Mouse (Mus musculus): ENCODE data around the gene Vps35l.

The Vps35l gene

DNA sequence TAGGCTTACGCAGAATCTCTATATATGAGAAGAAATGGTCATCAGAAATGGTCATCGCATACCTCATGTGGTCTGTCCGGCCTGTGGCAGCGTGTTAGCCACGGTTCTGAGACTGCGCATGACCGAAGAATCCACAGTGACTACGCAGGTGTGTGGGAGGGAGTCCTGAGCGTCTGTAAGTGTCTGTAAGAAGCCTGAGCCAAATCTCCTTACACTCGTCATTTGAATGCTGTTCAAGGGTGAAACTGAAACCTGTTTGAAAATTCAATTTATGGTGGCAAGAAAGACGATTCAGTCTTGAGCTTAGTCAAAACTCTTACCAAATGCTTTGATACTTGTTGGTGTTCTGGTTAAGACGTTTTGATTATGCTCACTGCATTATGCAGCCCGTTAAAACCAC is 6.8 kb upstream of the Vps35l start:
- DNase-seq (ENCODE audit: low spot score), result no peak

DNA sequence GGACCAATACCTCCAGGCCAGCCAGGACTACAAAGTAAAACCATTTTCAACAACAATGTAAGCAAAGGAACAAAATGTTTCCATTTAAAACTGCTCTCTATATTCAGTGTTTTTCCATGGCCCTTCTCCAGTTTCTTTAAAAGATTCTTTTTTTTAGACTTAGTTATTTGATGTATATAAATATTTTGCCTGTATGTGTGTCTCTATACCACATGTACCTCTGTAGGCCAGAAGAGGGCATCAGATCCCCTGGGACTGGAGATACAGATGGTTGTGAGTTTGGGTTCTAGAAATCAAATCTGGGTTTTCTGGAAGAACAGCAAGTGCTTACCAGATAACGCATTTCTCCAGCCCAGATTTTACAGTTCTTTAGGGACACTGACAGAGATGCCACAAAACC is 1.3 kb upstream of the Vps35l start:
- no peak for DNase-seq (ENCODE audit: low spot score)

DNA sequence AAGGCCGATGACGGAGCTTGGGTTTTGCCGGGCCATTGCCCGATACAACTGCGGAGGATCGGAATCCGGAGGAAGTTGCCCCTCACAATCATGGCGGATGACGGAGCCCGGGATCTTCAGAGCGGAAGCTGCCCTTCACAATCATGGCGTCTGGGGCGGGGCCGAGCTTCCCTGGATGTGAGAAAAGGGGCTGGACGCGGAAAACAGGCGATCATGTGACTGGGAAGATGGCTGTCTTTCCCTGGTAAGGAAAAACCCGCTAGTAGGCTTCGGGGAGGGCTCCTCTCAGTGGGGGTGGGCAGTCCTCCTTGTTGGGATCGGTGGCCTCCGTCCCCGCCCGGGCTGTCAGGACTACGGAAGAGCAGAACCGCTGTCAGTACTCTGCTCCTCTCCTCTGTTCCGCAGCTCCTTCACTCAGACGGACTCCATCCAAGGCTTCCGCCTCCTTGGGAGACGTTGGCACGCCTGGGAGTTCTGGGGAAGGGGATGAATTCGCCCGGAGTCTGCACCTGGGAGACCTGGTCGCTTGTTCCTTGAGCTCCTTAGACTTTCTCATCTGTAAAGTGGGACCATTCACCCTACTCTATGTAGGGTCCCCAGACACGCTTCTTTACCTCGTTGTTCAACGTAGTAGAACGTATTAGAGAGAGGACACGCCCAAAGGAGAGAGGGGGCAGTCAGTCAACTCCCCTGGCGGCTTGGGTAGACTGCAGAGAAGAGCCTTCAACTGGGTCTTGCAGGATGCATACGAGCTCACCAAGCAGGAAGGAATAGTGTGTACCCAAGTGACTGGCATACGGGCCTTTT is 709 bp downstream of the Vps35l start:
- DNase-seq (ENCODE audit: low spot score), result peak; percentile 90

DNA sequence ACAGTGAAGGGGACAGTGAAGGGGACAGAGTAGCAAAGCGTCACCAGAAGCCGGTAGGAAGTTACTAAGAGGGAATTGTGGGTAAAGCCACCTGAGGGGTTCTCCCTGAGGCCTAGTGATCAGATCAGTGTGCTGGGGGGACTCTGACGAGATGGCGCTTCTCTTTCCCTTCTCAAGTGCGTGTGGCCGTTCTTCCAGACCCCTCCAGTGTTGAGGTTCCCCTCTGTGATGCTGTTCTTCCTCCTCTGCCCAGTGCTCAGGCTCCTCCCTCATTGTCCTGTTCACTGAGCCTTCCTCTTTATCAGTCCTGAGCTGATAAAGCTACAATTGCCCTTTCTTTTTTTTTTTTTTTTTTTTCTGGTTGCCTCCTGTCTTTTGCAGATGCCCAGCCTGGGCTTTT is 2.3 kb downstream of the Vps35l start:
- DNase-seq (ENCODE audit: low spot score), result no peak

- DNase-seq (ENCODE audit: low spot score), result no peak
Observed at GRCm38 (mm10) chr7:118744766-118745165, 4.7 kb downstream of the Vps35l start.

DNA sequence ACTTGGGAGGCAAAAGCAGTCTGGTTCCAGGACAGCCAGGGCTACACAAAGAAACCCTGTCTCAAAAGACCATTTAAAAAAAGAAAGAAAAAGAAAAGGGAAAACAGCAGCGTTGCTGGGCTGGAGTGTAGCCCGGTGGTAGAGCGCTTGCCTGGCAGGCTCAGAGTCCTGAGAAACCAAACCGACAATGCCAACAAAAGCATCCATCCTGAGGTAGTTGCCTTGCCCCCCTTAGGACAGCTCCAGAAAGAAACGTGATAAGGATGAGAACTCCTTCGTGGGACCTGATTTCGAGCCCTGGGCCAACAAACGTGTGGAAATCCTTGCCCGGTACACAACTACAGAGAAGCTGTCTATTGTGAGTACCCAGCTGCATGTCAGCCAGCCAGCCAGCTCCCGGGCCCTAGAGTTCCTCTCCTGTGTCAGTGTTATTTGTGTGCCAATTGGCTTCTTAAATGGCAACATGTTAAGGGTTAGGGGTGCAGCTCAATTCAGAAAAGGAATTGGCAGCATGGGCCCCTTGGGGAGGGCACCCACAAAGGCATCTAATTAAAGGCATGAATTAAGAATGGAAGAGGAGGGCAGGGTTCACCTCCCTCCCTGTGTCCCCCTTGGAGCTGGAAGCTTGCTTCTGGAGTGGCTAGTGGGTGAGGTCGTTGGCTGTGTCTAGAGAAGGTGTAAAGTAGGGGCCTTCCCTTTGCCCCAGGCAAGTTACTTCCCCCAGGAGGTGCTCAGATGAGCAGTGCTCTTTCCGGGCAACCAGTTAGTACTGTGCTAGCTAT is 8.1 kb downstream of the Vps35l start:
- DNase-seq (ENCODE audit: low spot score), result no peak

- no peak for DNase-seq (ENCODE audit: low spot score)
Observed at GRCm38 (mm10) chr7:118749706-118750105, 9.7 kb downstream of the Vps35l start.

DNA sequence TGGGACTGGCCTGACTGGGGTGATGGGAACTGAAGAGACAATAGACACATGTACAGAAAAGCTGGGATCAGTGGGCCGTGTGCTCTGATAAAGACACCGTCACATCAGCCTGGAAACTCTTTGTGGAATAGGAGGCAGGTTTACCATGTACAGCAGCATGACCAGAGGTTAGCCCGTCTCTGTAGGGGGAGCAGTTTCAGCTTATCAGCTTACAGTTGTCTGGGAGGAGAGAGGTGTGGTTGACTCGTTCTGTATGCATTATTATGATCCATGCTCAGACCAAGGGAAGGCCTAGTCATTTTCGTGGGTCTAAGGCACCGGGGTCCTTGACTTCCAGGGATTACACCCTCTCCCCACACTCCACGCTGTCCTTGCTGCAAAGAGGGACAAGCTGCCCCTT is 11.6 kb downstream of the Vps35l start:
- DNase-seq (ENCODE audit: low spot score), result no peak

- DNase-seq (ENCODE audit: low spot score), result no peak
Observed at GRCm38 (mm10) chr7:118755756-118756155, 15.7 kb downstream of the Vps35l start.

DNA sequence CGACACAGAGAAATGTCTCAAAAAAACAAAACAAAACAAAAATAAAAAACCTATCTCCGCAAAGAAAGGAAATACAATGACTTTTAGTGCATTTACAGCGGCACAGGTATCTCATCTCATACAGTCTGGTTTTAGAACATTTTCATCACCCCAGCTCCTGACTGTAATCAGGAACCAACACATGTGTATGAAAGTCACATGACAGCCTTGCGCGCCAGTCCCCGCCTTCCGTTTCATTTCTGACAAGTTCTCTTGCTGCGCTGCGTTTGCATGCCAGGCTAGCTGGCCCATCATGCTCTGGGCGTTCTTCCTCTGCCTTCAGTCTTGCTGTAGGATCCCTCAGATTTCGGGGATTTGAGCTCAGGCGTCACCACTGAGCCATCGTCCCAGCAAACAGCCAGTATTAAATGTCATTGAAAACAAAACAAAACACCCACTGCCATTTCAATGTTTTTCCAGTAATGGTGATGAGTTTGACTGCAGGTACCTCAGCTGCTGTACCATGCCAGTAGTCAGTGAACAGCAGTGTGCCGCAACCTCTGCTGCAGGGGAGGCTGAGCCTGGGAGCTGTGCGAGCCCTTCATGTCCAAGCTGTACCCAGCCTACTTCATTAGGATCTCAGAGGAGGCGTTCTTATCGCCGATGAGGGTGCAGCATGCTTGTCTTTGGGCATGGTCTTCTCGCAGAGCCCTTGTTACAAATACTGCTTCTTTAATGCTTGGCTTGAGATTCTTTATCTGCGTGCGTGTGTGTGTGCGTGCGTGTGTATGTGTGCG is 16.7 kb downstream of the Vps35l start:
- DNase-seq (ENCODE audit: low spot score), result no peak

DNA sequence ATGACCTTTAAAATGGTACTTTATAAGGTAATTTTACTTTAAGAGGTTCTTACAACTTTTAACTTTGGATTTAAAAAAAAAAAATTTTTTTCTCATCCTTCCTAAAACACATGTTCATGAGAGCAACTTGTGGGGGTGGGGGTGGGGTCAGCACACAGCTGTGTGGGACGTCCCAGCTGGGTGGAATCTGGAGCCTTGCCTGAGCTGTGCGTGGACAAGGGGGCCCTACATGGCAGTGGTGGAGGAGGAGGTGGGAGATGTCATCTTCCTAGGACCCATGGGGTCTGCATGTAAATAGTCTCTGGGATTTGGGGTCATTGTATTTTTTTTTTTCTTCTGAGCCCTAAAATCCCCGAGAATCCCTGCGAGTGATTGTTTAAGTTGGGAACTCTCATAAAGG is 18.3 kb downstream of the Vps35l start:
- DNase-seq (ENCODE audit: low spot score), result no peak

GRCm38 (mm10) chr7:118759372-118759771 is 19.3 kb downstream of the Vps35l start:
- DNase-seq (ENCODE audit: low spot score), result no peak

DNA sequence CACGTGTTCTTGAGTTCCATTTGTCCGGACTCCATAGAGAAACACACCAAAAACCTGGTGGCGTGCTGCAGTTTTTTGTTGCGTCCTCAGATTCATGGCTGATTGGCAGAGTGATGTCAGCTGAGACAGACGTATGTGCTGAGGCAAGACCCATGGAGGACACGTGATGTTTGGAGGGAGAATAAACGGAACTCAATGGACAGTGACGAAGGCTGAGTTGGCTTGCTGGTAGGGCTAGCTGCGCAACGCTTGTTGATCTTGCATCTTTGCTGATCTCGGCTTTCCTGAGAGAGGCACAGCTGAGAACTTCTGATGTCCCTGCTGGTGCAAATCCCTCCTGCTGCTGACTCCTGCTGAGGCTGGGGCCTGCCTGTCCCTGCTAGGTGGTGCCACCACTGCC is 23.9 kb downstream of the Vps35l start:
- DNase-seq (ENCODE audit: low spot score), result no peak

DNA sequence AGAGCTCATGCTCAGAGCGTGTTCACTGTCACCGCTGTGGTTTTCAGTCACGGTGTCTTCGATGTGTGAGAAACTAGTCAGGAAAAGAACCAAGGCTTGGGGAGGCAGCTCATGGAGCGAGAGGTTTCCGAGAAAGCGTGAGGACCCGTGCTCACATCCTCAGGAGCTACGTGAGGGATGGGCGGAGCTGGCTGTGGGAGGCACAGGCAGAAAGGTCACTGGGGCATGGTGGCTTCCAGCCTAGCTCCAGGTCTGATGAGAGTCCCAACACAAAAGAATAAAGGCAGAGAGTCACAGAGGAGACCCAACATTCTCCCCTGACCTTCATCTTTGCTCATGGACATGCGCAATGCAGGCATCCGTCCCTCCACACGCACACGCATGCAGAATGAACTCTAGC is 24.7 kb downstream of the Vps35l start:
- DNase-seq (ENCODE audit: low spot score), result no peak

DNA sequence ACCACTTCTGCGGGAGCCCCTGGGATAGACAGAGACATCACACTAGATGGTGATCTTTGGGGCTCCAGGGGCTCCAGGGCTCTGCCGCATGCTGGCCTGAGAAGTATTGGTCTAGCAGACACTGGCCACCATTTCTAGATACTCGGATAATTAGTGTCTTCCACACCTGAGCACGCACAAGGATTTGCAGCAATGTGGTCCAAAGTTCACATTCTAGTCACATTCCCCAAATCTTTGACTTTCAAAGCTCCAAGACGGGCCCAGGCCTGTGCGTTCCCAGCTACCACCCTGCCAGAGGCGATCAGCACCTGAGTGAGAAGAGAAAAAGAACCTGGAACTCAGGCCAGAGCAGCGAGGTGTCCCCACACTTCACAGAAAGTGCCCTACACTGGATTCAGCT is 25.6 kb downstream of the Vps35l start:
- no peak for DNase-seq (ENCODE audit: low spot score)

- peak; percentile 34 for DNase-seq (ENCODE audit: low spot score)
Observed at GRCm38 (mm10) chr7:118766119-118766833, 26.2 kb downstream of the Vps35l start.

GRCm38 (mm10) chr7:118766834-118767224 is 26.8 kb downstream of the Vps35l start:
- no peak for DNase-seq (ENCODE audit: low spot score)

DNA sequence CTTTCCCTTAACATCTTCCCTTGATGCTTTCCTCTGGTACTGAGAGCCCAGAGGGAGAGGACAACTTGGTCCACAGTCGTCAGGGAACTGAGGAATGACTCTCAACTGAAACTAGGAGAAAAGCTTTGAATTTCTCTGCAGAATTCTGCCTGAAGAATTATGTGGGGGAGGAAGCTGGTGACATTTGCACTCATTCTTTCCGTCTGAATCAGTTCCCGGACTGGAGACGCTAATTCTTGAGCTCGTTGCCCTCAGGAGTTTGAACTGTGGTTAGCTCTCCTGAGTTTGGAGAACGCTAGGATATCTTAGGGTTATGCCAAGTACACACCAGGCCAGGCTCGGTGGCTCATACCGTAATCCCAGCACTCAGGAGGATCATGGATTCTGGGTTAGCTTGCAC is 29.2 kb downstream of the Vps35l start:
- DNase-seq (ENCODE audit: low spot score), result no peak

DNA sequence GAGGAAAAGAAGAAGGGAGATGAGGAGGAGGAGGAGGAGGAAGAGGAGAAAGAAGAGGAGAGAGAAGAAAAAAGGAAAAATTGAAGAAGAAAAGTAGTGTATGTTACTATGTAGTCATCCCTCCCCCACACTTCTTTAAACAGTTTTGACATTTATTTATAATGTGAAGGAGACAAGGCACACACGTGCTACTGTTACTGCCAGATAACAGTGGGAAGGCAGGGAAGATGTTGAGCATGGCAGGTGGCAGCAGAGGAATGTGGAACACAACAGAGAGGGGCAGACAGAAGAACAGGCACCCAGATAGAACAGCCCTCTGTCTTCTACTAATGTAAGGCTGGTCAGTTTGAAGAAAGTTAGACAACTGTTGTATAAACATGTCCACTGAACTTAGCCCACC is 29.6 kb downstream of the Vps35l start:
- no peak for DNase-seq (ENCODE audit: low spot score)

- no peak for DNase-seq (ENCODE audit: low spot score)
Observed at GRCm38 (mm10) chr7:118773027-118773426, 33.0 kb downstream of the Vps35l start.

DNA sequence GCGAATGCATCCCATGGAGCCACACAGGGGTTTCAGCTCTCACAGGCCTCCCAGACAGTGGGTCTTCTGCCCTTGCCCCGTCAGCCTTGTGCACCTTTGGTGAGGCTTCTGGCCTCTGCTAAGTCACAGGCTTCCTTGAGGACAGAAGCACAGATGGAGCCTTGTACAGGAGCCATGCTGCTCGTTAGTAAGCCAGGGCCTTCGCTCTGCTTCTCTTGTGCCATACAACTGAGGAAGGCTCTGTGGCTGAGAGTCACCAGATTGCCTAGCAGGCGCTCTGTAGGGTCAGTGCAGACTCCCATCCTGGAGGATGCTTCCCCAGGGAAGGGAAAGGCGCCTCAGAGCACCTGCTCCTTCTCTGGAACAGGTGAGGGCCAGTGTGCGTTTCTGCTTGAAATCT is 36.0 kb downstream of the Vps35l start:
- no peak for DNase-seq (ENCODE audit: low spot score)

DNA sequence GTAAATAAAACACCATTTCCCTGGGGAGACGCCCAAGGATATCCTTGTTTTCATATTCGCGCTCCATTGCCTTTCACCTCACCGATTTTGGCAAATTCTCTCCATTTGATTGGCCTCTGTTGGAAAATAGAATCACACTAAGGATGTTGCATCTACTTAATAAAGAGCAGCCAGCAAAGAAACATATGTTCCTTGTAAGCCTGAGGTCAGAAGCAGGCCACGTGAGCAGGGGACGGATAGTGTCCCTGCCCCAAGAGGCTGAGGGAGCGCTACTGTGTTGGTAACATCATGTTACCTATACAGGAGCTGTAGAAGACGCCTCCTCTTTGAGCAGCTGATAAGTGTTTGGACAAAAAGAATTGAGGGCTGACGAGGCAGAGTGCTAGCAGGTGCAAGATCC is 36.5 kb downstream of the Vps35l start:
- no peak for DNase-seq (ENCODE audit: low spot score)

All from ovary, postnatal 14 days (tissue).